Mouse (Mus musculus): Measurements from ENCODE around the gene Itm2c. TPM values are rescaled to one million over a fixed set of nuclear protein-coding genes. Genes with fewer than 3 reads are reported as not detected.

Itm2c gene
- polyA plus RNA-seq, 1 experiment from 2014 or later: 166 TPM

GRCm38 (mm10) chr1:85908754-85909590, 14.9 kb downstream of the Itm2c start:
- ATAC-seq: peak; percentile 27; the same call in 1 of the 2 replicates
- no peaks in the 10 kb centered on the region for H3K27me3 ChIP-seq (replicated peaks; ENCODE audit: control insufficient read depth, insufficient read depth, low read length)
- no peak overlapping the region for H3K4me2 ChIP-seq (ENCODE audit: low read length)
- peaks cover 30% of the 10 kb centered on the region for H3K36me3 ChIP-seq (ENCODE audit: control insufficient read depth, insufficient read depth)
- H3K4me1 ChIP-seq (replicated peaks; ENCODE audit: control insufficient read depth, insufficient read depth, low read length): no peaks in the 10 kb centered on the region
- no peak overlapping the region for H3K27ac ChIP-seq (ENCODE audit: low read length)
- H3K9me3 ChIP-seq (ENCODE audit: control insufficient read depth, low read length): no peaks in the 10 kb centered on the region
- WGBS: 67% methylated on average over 13 of the region's 13 CpGs
- no peak overlapping the region for H3K4me3 ChIP-seq (replicated peaks; ENCODE audit: low read length)
- H3K9ac ChIP-seq (replicated peaks; ENCODE audit: low read depth, low read length): no peak overlapping the region

DNA sequence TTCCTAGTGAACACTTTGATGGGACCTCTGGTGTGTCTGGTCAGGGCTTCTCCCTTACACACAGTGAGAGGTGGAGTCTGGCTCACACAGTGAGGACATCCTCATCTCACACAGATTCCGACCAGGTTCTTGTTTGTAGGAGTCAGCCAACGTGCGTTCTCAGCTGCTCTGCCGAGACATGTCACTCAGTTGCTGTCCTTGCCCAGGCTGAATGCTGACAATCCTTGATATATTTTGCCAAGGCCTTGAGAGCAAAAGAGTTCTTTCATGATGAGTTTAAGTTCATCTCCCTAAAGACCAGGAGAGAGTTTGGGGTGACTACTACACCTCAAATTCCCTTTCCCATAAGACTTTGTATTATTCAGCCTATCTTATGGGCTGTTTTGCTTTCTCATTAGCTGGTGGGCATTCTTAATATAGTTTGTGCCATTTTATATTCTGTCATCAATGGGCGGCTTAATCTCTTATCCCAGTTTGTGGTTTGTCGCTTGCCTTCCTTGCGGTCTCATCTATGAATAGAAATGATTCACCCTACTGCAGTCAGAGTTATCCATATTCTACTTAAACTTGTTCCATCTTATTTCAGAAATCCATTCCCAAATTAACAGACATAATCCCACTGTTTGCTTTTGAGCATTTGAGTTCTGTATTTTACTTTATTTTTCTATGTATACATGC, 19.1 kb downstream of the Itm2c start:
- Histone ChIP-seq H3K9me3 (ENCODE audit: control insufficient read depth, low read length) (no peaks in the 10 kb centered on the region), H3K9ac (replicated peaks; ENCODE audit: low read depth, low read length) (no peak overlapping the region), H3K4me1 (replicated peaks; ENCODE audit: control insufficient read depth, insufficient read depth, low read length) (peaks cover 17% of the 10 kb centered on the region), H3K36me3 (ENCODE audit: control insufficient read depth, insufficient read depth) (no peaks in the 10 kb centered on the region; the same call in 1 of the 2 replicates), H3K4me3 (replicated peaks; ENCODE audit: low read length) (no peak overlapping the region), H3K27me3 (replicated peaks; ENCODE audit: control insufficient read depth, insufficient read depth, low read length) (no peaks in the 10 kb centered on the region), H3K4me2 (ENCODE audit: low read length) (no peak overlapping the region), H3K27ac (ENCODE audit: low read length) (no peak overlapping the region)
- no peak for ATAC-seq
- 96% methylated on average over 7 of the region's 7 CpGs for WGBS

DNA sequence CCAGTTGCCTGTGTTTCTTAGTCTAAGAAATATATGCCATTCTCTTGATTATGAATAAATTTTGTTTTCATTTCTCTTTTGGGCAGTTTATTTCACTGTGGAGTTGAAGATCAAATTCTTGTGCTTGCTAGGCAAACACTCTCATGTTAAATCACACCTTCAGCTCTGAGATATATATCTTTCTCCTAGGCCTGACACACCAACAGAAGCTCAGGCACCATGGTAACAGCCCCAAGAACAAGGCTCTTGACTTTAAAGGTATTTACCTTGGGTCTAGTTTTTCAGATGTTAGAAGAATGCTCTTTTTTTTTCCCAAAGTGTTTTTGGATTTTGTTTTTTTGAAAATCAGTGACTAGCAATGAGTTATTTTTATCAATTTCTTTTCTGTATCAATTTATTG, 21.8 kb downstream of the Itm2c start:
- Histone ChIP-seq H3K27me3 (replicated peaks; ENCODE audit: control insufficient read depth, insufficient read depth, low read length) (no peaks in the 10 kb centered on the region), H3K9ac (replicated peaks; ENCODE audit: low read depth, low read length) (no peak overlapping the region), H3K27ac (ENCODE audit: low read length) (peak overlapping the region; percentile 86; the same call in 1 of the 2 replicates), H3K4me2 (ENCODE audit: low read length) (no peak overlapping the region), H3K36me3 (ENCODE audit: control insufficient read depth, insufficient read depth) (no peaks in the 10 kb centered on the region), H3K4me1 (replicated peaks; ENCODE audit: control insufficient read depth, insufficient read depth, low read length) (peaks cover 17% of the 10 kb centered on the region), H3K9me3 (ENCODE audit: control insufficient read depth, low read length) (no peaks in the 10 kb centered on the region), H3K4me3 (replicated peaks; ENCODE audit: low read length) (no peak overlapping the region)
- ATAC-seq: no peak

GRCm38 (mm10) chr1:85916830-85917450, 22.9 kb downstream of the Itm2c start:
- no peak overlapping the region for H3K4me3 ChIP-seq (replicated peaks; ENCODE audit: low read length)
- peak overlapping the region; percentile 9 for H3K4me2 ChIP-seq (ENCODE audit: low read length)
- H3K9me3 ChIP-seq (ENCODE audit: control insufficient read depth, low read length): no peaks in the 10 kb centered on the region
- peak overlapping the region; percentile 86 for H3K27ac ChIP-seq (ENCODE audit: low read length)
- H3K27me3 ChIP-seq (replicated peaks; ENCODE audit: control insufficient read depth, insufficient read depth, low read length): no peaks in the 10 kb centered on the region
- H3K9ac ChIP-seq (replicated peaks; ENCODE audit: low read depth, low read length): no peak overlapping the region
- WGBS: 1% methylated on average over 4 of the region's 4 CpGs
- peaks cover 21% of the 10 kb centered on the region for H3K4me1 ChIP-seq (replicated peaks; ENCODE audit: control insufficient read depth, insufficient read depth, low read length)
- ATAC-seq: peak; percentile 92
- H3K36me3 ChIP-seq (ENCODE audit: control insufficient read depth, insufficient read depth): no peaks in the 10 kb centered on the region

DNA sequence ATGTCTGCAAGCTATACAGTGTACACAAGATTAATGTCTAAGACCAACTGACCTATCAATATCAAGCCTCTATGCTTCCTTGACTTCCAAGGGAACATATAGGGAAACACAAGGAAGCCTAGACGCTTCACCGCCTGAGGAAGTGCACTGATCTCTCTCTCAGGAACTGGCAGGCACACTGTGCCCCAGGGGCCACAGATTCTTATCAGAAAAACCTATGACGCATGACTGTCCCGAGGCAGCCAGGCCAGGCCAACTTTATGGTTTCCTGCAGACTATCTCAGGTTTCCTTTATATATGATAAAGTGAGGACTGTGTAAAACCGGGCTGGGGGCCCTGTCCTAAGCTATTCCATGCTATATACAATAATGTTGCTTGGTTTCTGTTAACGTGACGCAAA, 25.5 kb downstream of the Itm2c start:
- H3K27ac ChIP-seq (ENCODE audit: low read length): no peak overlapping the region
- 94% methylated on average over 7 of the region's 7 CpGs for WGBS
- H3K9ac ChIP-seq (replicated peaks; ENCODE audit: low read depth, low read length): no peak overlapping the region
- no peak overlapping the region for H3K4me3 ChIP-seq (replicated peaks; ENCODE audit: low read length)
- no peak for ATAC-seq
- no peaks in the 10 kb centered on the region for H3K36me3 ChIP-seq (ENCODE audit: control insufficient read depth, insufficient read depth)
- H3K4me1 ChIP-seq (replicated peaks; ENCODE audit: control insufficient read depth, insufficient read depth, low read length): peaks cover 31% of the 10 kb centered on the region
- no peak overlapping the region for H3K4me2 ChIP-seq (ENCODE audit: low read length)
- no peaks in the 10 kb centered on the region for H3K9me3 ChIP-seq (ENCODE audit: control insufficient read depth, low read length)
- H3K27me3 ChIP-seq (replicated peaks; ENCODE audit: control insufficient read depth, insufficient read depth, low read length): no peaks in the 10 kb centered on the region

DNA sequence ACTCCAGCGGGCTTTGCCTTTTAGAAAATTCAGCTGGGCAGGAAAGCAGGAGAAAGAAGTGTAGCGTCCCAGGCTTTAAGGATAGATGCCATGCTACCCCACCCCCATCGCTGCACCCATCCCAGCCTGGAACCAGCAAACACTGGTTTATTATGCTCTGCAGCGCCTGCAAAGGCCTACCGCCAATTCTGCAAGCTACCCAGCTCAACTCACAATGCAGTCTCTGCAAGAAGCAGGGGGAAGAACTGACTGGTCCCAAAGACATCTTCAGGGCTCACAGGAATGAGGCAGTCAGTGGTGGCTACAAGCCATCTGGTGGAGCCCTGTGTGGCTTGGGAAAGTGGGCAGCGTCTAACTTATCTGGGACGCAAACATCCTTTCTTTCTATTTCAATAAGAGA, 27.6 kb downstream of the Itm2c start:
- Histone ChIP-seq H3K27me3 (replicated peaks; ENCODE audit: control insufficient read depth, insufficient read depth, low read length) (no peaks in the 10 kb centered on the region), H3K9me3 (ENCODE audit: control insufficient read depth, low read length) (no peaks in the 10 kb centered on the region), H3K4me1 (replicated peaks; ENCODE audit: control insufficient read depth, insufficient read depth, low read length) (peaks cover 25% of the 10 kb centered on the region), H3K36me3 (ENCODE audit: control insufficient read depth, insufficient read depth) (no peaks in the 10 kb centered on the region), H3K9ac (replicated peaks; ENCODE audit: low read depth, low read length) (no peak overlapping the region), H3K4me2 (ENCODE audit: low read length) (no peak overlapping the region), H3K27ac (ENCODE audit: low read length) (0 out of 2 replicates have a peak overlapping the region, but pooled peaks have one; percentile 23), H3K4me3 (replicated peaks; ENCODE audit: low read length) (no peak overlapping the region)
- ATAC-seq: peak; percentile 14; the same call in 1 of the 2 replicates
- 68% methylated on average over 7 of the region's 7 CpGs for WGBS

DNA sequence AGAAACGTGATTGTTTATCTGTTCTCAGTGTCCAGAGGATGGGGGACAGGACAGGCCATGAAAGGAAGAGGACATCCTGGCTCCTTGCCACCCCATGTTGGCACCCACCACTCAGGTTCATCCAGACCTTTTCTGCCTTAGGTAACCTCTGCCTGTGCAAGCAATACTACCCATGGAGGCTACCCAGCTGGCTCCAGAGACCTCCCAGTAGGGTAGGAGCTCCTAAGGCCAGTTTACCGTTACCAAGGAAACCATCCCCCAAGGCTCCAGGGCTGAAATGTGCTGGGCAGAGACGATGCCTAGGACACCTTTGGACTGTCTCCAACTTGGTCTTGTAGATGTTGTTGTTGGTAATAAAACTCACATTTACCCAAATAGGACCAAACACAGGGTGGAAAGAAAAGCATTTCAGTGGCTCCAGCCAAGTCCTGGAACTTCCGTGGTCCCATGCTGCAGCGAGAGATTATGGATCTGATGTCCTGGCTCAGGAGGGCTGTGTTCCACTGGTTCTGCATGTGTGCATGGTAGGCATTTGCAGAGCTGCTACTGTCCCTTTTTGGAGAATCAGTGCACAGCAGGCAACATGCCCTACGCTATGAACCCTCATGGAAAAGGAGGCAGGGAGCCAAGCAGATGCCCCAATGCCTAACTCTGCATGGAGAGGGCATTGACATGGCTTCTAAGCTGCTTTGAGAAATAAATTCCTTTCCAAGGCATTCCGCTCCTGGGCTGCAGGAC, 28.2 kb downstream of the Itm2c start:
- H3K9ac ChIP-seq (replicated peaks; ENCODE audit: low read depth, low read length): no peak overlapping the region
- no peak overlapping the region for H3K4me3 ChIP-seq (replicated peaks; ENCODE audit: low read length)
- H3K27me3 ChIP-seq (replicated peaks; ENCODE audit: control insufficient read depth, insufficient read depth, low read length): no peaks in the 10 kb centered on the region
- ATAC-seq: peak; percentile 54
- WGBS: 51% methylated on average over 7 of the region's 7 CpGs
- H3K27ac ChIP-seq (ENCODE audit: low read length): peak overlapping the region; percentile 23; the same call in 1 of the 2 replicates
- no peak overlapping the region for H3K4me2 ChIP-seq (ENCODE audit: low read length)
- no peaks in the 10 kb centered on the region for H3K36me3 ChIP-seq (ENCODE audit: control insufficient read depth, insufficient read depth)
- peaks cover 19% of the 10 kb centered on the region for H3K4me1 ChIP-seq (replicated peaks; ENCODE audit: control insufficient read depth, insufficient read depth, low read length)
- no peaks in the 10 kb centered on the region for H3K9me3 ChIP-seq (ENCODE audit: control insufficient read depth, low read length)

DNA sequence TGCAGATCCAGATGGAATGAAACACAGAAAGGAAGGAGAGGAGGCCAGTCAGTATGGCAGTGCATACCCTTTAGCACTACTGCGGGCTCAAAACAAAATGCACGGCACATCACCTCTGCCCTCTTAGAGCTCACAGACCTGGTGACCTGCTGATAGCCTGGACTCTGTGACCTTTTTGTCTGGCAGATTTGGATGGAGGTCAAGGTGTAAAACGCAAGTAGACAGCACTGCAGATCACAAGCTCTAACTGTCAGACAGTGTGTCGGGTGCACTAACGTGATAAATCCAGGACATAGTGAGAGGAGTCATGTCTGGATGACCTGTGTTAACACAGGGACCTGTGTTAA, 28.8 kb downstream of the Itm2c start:
- Histone ChIP-seq H3K4me3 (replicated peaks; ENCODE audit: low read length) (no peak overlapping the region), H3K4me2 (ENCODE audit: low read length) (no peak overlapping the region), H3K27me3 (replicated peaks; ENCODE audit: control insufficient read depth, insufficient read depth, low read length) (no peaks in the 10 kb centered on the region), H3K9me3 (ENCODE audit: control insufficient read depth, low read length) (no peaks in the 10 kb centered on the region), H3K36me3 (ENCODE audit: control insufficient read depth, insufficient read depth) (no peaks in the 10 kb centered on the region), H3K4me1 (replicated peaks; ENCODE audit: control insufficient read depth, insufficient read depth, low read length) (peaks cover 18% of the 10 kb centered on the region), H3K9ac (replicated peaks; ENCODE audit: low read depth, low read length) (no peak overlapping the region), H3K27ac (ENCODE audit: low read length) (no peak overlapping the region)
- peak; percentile 11; the same call in 1 of the 2 replicates for ATAC-seq
- 82% methylated on average over 5 of the region's 5 CpGs for WGBS

- Histone ChIP-seq H3K36me3 (ENCODE audit: control insufficient read depth, insufficient read depth) (no peaks in the 10 kb centered on the region), H3K4me2 (ENCODE audit: low read length) (no peak overlapping the region), H3K9ac (replicated peaks; ENCODE audit: low read depth, low read length) (no peak overlapping the region), H3K4me3 (replicated peaks; ENCODE audit: low read length) (no peak overlapping the region), H3K27ac (ENCODE audit: low read length) (no peak overlapping the region), H3K27me3 (replicated peaks; ENCODE audit: control insufficient read depth, insufficient read depth, low read length) (no peaks in the 10 kb centered on the region), H3K4me1 (replicated peaks; ENCODE audit: control insufficient read depth, insufficient read depth, low read length) (peaks cover 34% of the 10 kb centered on the region), H3K9me3 (ENCODE audit: control insufficient read depth, low read length) (no peaks in the 10 kb centered on the region)
- no peak for ATAC-seq
- WGBS: 87% methylated on average over 5 of the region's 5 CpGs
Measured at GRCm38 (mm10) chr1:85925183-85925582, 31.1 kb downstream of the Itm2c start.
